Mouse (Mus musculus) small intestine, adult 2 months (tissue): ENCODE measurements around the gene 1700016H13Rik.

Source experiments
- CTCF ChIP-seq: fragments of 200-500 bp; IDR thresholded peaks from 2 replicates; pipeline ENCODE4 v1.5.1; 2012; ENCODE audit warnings: low read depth, mild to moderate bottlenecking, control low read depth, inconsistent platforms, low read length, moderate library complexity, mixed read lengths; ENCODE audit not compliant: insufficient replicate concordance, insufficient read length; ENCODE audit errors: extremely low read depth
- POLR2A ChIP-seq: fragments of 200-500 bp; IDR thresholded peaks from 2 replicates; pipeline ENCODE4 v1.6.1; 2012; ENCODE audit warnings: low read depth, mild to moderate bottlenecking, control low read depth, inconsistent platforms, low read length, moderate library complexity

DNA sequence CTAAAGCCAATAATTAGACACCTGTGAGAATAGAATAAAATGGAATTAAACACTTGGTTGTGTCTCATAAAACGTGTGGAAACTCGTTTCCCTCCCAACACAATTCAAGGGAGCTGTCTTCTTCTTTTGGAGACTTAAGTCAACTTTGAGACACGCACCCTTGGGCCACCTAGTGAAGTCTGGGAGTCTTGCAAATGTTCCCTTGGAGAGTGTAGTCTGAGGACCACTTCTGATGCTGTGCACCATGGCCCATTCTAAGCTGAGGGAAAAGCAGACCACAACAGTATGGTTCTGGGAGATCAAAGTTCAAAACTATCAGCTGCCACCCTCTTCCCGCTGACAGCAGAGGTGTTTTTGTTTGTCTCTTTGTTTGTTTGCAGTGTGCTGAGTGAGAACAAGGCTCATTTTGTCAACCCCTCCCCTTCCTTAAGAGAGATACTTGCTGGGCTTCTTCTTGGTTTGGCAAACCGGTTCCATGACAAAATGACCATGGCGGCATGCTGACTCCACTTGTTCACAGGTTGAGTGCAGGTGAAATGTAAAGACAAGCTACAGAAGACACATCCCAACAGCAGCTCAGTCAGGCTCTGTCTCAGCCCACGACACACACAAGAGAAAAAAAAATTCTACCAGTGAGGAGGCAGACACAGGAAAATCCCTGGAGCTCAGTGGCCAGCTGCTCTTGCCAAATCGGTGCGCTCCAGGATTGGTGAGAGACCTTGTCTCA, 25.8 kb downstream of the 1700016H13Rik start:
- no peak for TF ChIP-seq CTCF
- no peak for TF ChIP-seq POLR2A
